Mouse (Mus musculus) left cerebral cortex, postnatal 36 days (tissue): Measurements from ENCODE around the gene Amy2a2. TPM values are rescaled to one million over a fixed set of nuclear protein-coding genes. Genes with fewer than 3 reads are reported as not detected.
"Not testable (repeated sequence)": the region's sequence is repeated elsewhere in the genome, so short reads cannot be mapped to it uniquely, and the experiment has no call there.

Source experiments
- DNase-seq, 2 experiments: peaks; one replicate each; pipeline ENCODE4 v3.0.0; 2021 to 2022; ENCODE audit warnings: low spot score in 2 of 2, mixed read lengths in 1 of 2
- intact Hi-C: fragments of 180-260 bp; cut with DNase I; formaldehyde crosslinking; loops from one replicate; pipeline ENCODE4 v1.15.1; 2025
- total RNA-seq, 2 experiments: library from RNA; stranded (reverse); gene quantifications; 2 replicates each; pipeline ENCODE4 v1.2.3; 2021

Amy2a2 gene
- not detected for total RNA-seq

DNA sequence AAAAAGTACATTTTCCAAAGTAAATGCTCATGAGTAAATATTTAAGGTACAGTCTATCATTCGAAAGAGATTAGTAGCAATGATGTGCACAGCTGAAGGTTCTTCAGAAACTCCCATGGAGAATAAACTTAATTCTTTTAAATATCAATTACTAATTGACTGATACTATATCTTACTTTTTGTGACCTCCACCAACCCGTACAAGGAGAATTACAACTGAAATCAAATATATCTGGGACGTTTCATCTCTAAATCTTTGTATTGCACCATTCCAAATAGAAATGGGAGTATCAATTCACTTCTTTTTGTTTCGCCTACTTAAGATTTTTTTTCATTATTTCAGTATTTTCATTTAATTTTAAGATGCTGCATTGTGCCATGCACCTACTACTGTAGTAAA, at the start of gene Amy2a2:
Gene Amy2a2 (minus strand): TSS at position 101 of the 400 bp plus-strand sequence.
- DNase-seq, intact Hi-C loops: not testable (repeated sequence)

DNA sequence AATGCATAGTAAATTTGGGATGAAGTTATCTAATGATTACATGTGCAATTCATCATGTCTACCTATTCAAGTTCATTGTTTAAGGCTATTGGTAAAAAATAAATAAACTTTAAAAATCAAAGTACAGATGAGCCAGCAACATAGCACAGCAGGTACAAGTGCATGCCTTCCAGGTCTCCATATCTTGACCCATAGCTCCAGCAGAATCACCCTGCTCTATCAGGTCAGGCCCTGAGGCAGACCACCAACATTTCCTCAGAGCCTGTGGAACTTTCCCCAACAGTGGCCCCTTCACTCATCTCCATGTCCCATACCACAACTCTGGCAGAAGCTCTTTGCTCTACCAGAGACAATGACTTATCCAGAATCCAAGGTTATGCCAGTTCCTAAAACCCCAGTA, 11.0 kb downstream of the Amy2a2 start:
- intact Hi-C loops, DNase-seq: not testable (repeated sequence)

DNA sequence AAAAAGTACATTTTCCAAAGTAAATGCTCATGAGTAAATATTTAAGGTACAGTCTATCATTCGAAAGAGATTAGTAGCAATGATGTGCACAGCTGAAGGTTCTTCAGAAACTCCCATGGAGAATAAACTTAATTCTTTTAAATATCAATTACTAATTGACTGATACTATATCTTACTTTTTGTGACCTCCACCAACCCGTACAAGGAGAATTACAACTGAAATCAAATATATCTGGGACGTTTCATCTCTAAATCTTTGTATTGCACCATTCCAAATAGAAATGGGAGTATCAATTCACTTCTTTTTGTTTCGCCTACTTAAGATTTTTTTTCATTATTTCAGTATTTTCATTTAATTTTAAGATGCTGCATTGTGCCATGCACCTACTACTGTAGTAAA, 32.5 kb downstream of the Amy2a2 start, which contains the start of gene Amy2a3:
Gene Amy2a3 (minus strand): TSS at position 101 of the 400 bp plus-strand sequence.
- intact Hi-C loops = not testable (repeated sequence)

DNA sequence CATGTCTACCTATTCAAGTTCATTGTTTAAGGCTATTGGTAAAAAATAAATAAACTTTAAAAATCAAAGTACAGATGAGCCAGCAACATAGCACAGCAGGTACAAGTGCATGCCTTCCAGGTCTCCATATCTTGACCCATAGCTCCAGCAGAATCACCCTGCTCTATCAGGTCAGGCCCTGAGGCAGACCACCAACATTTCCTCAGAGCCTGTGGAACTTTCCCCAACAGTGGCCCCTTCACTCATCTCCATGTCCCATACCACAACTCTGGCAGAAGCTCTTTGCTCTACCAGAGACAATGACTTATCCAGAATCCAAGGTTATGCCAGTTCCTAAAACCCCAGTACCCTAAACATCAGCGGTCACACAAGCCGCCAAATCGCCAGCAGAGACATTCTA, 43.5 kb downstream of the Amy2a2 start:
- DNase-seq, intact Hi-C loops: not testable (repeated sequence)

More for the DNA sequence above, 32.5 kb downstream of the Amy2a2 start, which contains the start of gene Amy2a3:
- not testable (repeated sequence) for DNase-seq

Other genes with a start within 250 kb of the Amy2a2 start
- gene Amy2a5, start 97.8 kb downstream of the Amy2a2 start, total RNA-seq = under 1 TPM in 1 of 2 experiments, not detected in 1; 0.14 TPM
- not detected for gene Amy2a4, start 65.2 kb downstream of the Amy2a2 start, total RNA-seq
- not detected for gene Amy2a3, start 32.6 kb downstream of the Amy2a2 start, total RNA-seq
- not detected for gene Amy2a1, start 175.8 kb upstream of the Amy2a2 start, total RNA-seq